Mouse (Mus musculus) myocyte (in vitro differentiated cells): ENCODE data around the gene Npm3.

Experiments
- CEBPB ChIP-seq: IDR thresholded peaks from 2 replicates; pipeline ENCODE4 v1.6.1; 2011; ENCODE audit warnings: mild to moderate bottlenecking, moderate library complexity; ENCODE audit not compliant: poor library complexity, insufficient read depth, severe bottlenecking
- E2F4 ChIP-seq: IDR thresholded peaks from one replicate; pipeline ENCODE4 v1.6.1; 2011; ENCODE audit warnings: mild to moderate bottlenecking, control low read depth, moderate library complexity; ENCODE audit not compliant: insufficient read depth
- POLR2A ChIP-seq: IDR thresholded peaks from one replicate; pipeline ENCODE4 v1.6.1; 2011; ENCODE audit warnings: low read depth, mild to moderate bottlenecking, control low read depth, moderate library complexity; ENCODE audit not compliant: insufficient read length
- POLR2AphosphoS2 ChIP-seq: IDR thresholded peaks from one replicate; pipeline ENCODE4 v1.6.1; 2011; ENCODE audit warnings: low read depth, control low read depth; ENCODE audit not compliant: insufficient read length
- REST ChIP-seq: IDR thresholded peaks from one replicate; pipeline ENCODE4 v1.6.1; 2011; ENCODE audit warnings: mild to moderate bottlenecking, control low read depth, moderate library complexity; ENCODE audit not compliant: insufficient read depth, insufficient read length
- SRF ChIP-seq: IDR thresholded peaks from one replicate; pipeline ENCODE4 v1.6.1; 2011; ENCODE audit warnings: low read depth; ENCODE audit not compliant: control insufficient read depth, insufficient read length
- TCF12 ChIP-seq: IDR thresholded peaks from one replicate; pipeline ENCODE4 v1.6.1; 2011; ENCODE audit warnings: mild to moderate bottlenecking, control low read depth; ENCODE audit not compliant: poor library complexity, insufficient read depth, severe bottlenecking
- TCF3 ChIP-seq: IDR thresholded peaks from one replicate; pipeline ENCODE4 v1.6.1; 2011; ENCODE audit warnings: low read depth, control low read depth; ENCODE audit not compliant: insufficient read length
- USF1 ChIP-seq: IDR thresholded peaks from one replicate; pipeline ENCODE4 v1.6.1; 2011; ENCODE audit warnings: low read depth, mild to moderate bottlenecking, control low read depth, moderate library complexity

DNA sequence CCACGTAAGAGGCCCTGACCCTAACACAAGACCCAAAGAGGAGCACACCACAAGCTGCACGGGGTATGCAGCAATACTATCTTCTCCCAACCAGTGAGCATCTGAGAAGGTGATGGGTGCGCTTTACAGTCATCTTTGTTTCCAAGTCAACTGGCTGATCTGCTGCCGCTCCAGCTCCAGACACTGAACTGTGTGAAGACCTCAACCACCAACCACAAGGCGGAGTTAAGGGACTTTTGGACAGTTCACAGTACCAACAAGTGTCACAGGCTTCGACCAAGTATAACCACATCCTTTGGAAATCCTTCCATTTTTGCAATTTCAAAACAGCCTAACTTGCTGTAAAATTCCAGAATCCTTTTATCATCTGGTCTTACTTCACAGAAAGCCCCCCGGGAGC lies 2.5 kb upstream of the Npm3 start:
- TF ChIP-seq USF1 (no peak), SRF (no peak), E2F4 (no peak), TCF3 (no peak), CEBPB (no peak), POLR2AphosphoS2 (no peak), POLR2A (no peak), TCF12 (no peak), REST (no peak)
